Mouse (Mus musculus) thymus, postnatal 4 days (tissue): ENCODE data around the gene Icam1.
A peak's percentile ranks its signal among the peaks of the same experiment; 100 is the strongest.

Experiments
- DNase-seq: peaks from one replicate; pipeline ENCODE4 v3.0.0; 2021

Gene Icam1

DNA sequence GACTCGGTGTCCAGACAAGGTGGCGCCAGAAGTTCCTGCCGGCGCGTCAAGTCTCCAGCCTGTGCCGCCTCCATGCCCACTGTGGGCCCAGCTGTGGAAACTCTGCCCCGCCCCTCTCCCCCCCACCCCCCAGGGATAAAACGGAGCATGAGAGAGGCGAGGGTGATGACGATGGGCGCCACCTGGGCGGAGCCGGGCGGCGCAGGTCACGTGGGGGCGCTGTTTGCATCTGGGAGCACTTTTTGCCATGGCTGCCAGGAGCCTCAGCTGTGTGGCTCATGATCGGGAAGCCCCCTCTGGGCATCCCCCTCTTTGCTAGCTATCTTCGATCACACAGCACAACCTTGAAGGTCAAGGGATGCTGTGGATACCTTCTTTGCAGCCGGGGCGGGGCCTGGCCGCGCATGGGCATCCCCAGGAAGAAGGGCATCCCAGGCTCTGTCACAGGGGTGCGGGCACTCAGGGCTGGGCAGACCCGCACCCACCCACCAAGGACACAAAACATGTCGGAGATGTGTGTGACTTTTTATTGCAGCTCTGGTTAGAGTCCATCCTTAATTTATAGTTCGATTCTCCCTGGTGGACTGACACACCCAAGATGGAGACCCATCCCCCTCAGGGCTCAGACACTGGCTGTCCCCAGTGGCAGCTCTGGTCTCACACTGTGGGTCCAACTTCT, 51.4 kb downstream of the Icam1 start, which contains the start of gene Zglp1:
Gene Zglp1 (minus strand): TSS at position 88 of the 679 bp plus-strand sequence.
- DNase-seq: no peak

DNA sequence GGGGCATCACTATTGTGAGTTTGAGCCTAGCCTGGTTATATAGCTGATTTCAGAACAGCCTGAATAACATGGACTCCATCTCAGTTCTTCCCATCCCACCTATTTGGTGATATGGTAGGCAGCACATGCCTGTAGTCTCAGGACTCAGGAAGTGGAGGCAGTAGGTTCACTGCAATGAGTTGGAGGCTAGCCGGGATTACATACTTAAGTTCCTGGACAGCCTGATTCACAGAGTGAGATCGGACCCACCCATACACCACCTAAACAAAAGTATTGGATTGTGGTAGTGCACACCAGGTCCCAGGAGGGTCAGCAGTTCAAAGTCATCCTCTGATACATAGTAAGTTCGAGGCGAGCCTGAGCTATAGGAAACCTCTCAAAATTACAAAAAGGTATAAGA, 56.9 kb downstream of the Icam1 start:
- DNase-seq: no peak

DNA sequence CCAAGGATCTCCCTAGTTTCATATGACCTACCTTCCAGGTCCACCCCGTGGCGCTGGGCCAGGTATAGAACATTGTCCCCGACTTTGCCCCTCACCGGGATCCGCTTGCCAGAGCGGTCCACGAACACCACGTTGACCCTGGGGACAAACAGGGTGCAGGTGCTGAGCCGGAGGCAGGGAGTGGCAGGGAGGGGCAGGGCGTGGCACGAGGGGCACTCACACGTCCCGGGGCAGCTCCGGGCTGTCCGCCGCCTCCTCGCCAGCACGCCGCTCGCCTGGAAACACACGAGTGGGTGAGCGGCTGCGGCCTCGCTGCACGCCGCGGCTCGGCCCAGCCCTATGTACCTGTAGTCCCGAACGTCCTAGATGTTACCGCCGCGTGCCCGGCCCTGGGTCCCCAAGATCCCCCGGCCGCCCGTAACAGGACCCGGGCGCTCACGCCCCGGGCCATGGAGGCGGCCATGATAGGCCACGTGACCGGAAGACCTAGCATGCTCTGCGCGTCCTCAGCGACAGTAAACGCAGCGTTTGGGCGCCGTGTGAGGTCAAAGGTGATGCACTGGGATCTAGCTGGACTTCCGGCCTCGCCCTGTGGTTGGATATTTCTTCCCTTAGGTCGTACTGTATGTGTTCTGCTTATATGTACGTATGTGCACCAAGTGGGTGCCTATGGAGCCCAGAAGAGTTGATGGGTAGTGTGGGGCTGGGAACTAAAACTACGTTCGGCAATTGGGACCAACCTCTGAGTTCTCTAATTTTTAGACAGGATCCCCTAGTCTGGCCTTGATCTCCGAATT, 57.5 kb downstream of the Icam1 start, which contains the start of the genes Gm49373 and Fdx1l:
Gene Gm49373 (minus strand): TSS at position 53 of the 797 bp plus-strand sequence.
Gene Fdx1l (minus strand): TSS at position 571 of the 797 bp plus-strand sequence.
- DNase-seq: peak; percentile 86

GRCm38 (mm10) chr9:21074173-21074572, 58.4 kb downstream of the Icam1 start:
- no peak for DNase-seq

GRCm38 (mm10) chr9:21075625-21076024, 59.8 kb downstream of the Icam1 start:
- DNase-seq: no peak
